Mouse (Mus musculus) heart, embryonic 10.5 days (tissue): ENCODE data around the gene Pigt. TPM values are rescaled to one million over a fixed set of nuclear protein-coding genes. Genes with fewer than 3 reads are reported as not detected.

ENCODE experiments used
- DNase-seq: peaks from one replicate; pipeline ENCODE4 v3.0.0-alpha.2; 2017; ENCODE audit warnings: low spot score
- H3K27ac ChIP-seq: fragments of 300-500 bp; sonication (generic); 2 replicates; pipeline ENCODE4 v1.5.1; 2016; ENCODE audit warnings: mild to moderate bottlenecking
- H3K27me3 ChIP-seq: fragments of 300-500 bp; sonication (generic); 2 replicates; pipeline ENCODE4 v1.6.1; 2016; ENCODE audit warnings: mild to moderate bottlenecking; ENCODE audit not compliant: poor library complexity, insufficient read depth, severe bottlenecking
- H3K36me3 ChIP-seq: fragments of 300-500 bp; sonication (generic); 2 replicates; pipeline ENCODE4 v1.6.1; 2016; ENCODE audit warnings: mild to moderate bottlenecking, moderate library complexity
- H3K4me1 ChIP-seq: fragments of 300-500 bp; sonication (generic); 2 replicates; pipeline ENCODE4 v1.6.1; 2016; ENCODE audit warnings: mild to moderate bottlenecking
- H3K4me3 ChIP-seq: fragments of 300-500 bp; sonication (generic); 2 replicates; pipeline ENCODE4 v1.5.1; 2016; ENCODE audit warnings: mild to moderate bottlenecking, moderate library complexity
- H3K9me3 ChIP-seq: fragments of 300-500 bp; sonication (generic); 2 replicates; pipeline ENCODE4 v1.6.1; 2016; ENCODE audit warnings: mild to moderate bottlenecking, moderate library complexity
- WGBS: fragments of 180-500 bp; shearing (Covaris S2); methylation state at CpG from one replicate; pipeline ENCODE4 v1.1.7; 2016; 5-methylcytosine and 5-hydroxymethylcytosine counted together
- polyA plus RNA-seq: library from polyadenylated mRNA; unstranded; fragments of >200 nt; fragmentation: Nextera tagmentation; extraction: Ambion mirVana; gene quantifications from 2 replicates; pipeline ENCODE4 v1.2.1, GENCODE M21; 2016

Pigt gene
- polyA plus RNA-seq, 1 experiment from 2014 or later, result 59.1 TPM

DNA sequence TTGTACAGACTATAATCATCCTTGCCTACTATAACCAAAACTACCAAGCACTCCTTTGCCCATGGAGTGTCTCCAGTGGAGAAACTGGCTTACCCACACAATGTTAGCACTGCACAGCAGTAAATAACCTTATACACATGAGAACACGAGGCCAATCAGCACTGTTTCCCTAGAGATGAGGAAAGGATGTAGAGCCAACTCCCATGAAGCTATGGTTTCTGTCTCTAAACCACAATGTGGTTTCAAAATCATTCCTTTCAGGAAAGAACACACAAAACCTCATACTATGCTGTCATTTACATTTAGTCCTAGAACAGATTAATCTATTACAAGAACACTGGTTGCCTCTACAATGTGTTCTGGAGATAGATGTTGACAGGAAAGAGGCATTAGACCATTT lies 989 bp upstream of the Pigt start:
- 55% methylated on average over 1 of the region's 1 CpGs for WGBS
- DNase-seq, result no peak
- H3K4me3 ChIP-seq, result peak overlapping the region; percentile 95; the same call in 1 of the 2 replicates

DNA sequence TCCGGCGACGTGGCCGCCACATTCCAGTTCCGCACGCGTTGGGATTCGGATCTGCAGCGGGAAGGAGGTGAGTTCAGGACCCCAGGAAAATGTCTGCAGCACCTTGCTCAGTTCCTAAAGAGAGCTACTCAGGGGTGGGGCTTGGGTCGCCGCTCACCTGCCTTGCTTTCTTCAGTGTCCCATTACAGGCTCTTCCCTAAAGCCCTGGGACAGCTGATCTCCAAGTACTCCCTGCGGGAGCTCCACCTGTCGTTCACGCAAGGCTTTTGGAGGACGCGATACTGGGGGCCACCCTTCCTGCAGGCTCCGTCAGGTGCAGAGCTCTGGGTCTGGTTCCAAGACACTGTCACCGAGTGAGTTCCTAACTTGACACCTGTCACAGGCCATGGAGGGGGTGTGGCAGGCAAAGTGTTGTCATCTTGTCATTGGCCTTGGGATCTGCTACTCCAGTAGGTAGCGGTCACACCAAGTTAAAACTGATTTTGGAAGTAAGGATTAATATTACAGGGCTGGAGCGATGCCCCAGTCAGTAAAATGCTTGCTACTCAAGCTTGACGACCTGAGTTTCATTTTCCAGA lies 460 bp downstream of the Pigt start:
- 6% methylated on average over 21 of the region's 21 CpGs for WGBS
- Histone ChIP-seq H3K27ac (peak overlapping the region; percentile 85), H3K36me3 (peaks cover 34% of the 10 kb centered on the region), H3K27me3 (no peaks in the 10 kb centered on the region), H3K9me3 (no peaks in the 10 kb centered on the region), H3K4me3 (peak overlapping the region; percentile 95), H3K4me1 (peaks cover 27% of the 10 kb centered on the region)
- DNase-seq, result no peak

More for the DNA sequence above, 989 bp upstream of the Pigt start:
- Histone ChIP-seq H3K9me3 (no peaks in the 10 kb centered on the region), H3K27ac (no peak overlapping the region), H3K4me1 (peaks cover 27% of the 10 kb centered on the region), H3K27me3 (no peaks in the 10 kb centered on the region), H3K36me3 (peaks cover 21% of the 10 kb centered on the region)

DNA sequence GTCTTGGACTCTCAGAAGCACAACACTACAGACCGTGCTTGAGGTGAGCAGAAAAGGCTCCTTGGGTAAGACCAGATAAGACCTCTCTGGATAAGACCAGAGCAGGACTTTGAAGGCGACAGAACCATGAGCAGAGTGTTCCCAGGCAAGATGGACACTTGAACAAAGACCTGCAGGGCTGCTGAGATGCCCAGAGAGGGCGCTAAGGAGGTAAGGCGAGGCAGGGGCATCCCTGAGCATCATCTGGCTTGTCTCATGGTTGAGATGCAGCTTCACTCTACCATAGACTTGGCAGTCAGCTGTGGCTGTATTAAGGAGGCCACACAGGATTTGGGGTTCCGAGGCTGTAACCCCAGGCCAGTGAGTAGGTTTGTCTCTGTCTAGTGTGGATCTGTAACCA lies 2.0 kb downstream of the Pigt start:
- 72% methylated on average over 5 of the region's 5 CpGs for WGBS
- H3K27ac ChIP-seq, result no peak overlapping the region
- H3K36me3 ChIP-seq, result peaks cover 50% of the 10 kb centered on the region
- peaks cover 18% of the 10 kb centered on the region for H3K4me1 ChIP-seq
- H3K4me3 ChIP-seq, result no peak overlapping the region
- no peak for DNase-seq
- no peaks in the 10 kb centered on the region for H3K27me3 ChIP-seq
- peaks cover 2% of the 10 kb centered on the region; the same call in 1 of the 2 replicates for H3K9me3 ChIP-seq

- Histone ChIP-seq H3K36me3 (peaks cover 62% of the 10 kb centered on the region), H3K9me3 (peaks cover 7% of the 10 kb centered on the region; the same call in 1 of the 2 replicates), H3K4me1 (peaks cover 18% of the 10 kb centered on the region), H3K4me3 (no peak overlapping the region), H3K27ac (no peak overlapping the region), H3K27me3 (no peaks in the 10 kb centered on the region)
- 92% methylated on average over 7 of the region's 7 CpGs for WGBS
- DNase-seq, result no peak
Observed at GRCm38 (mm10) chr2:164500511-164500910, 3.2 kb downstream of the Pigt start.

DNA sequence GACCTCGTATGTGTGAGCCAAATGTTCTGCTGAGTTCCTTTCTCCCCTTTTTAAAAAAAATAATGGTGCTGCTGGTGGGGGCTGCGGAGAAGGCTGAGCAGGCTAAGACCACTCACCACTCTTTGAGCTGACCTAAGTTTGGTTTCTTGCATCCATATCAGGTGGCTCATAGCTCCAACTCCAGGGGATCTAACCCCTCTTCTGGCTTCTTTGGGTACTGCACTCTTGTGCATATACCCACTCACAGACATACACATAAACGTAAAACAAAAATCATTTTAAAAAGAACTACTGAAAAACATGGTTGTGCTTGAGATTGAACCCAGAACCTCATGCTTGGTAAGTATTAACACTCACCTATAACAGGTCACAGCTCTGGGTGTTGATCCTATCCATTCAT lies 7.6 kb downstream of the Pigt start:
- Histone ChIP-seq H3K27me3 (no peaks in the 10 kb centered on the region), H3K27ac (no peak overlapping the region), H3K36me3 (peaks cover 87% of the 10 kb centered on the region), H3K9me3 (peaks cover 7% of the 10 kb centered on the region; the same call in 1 of the 2 replicates), H3K4me1 (no peaks in the 10 kb centered on the region), H3K4me3 (no peak overlapping the region)
- no peak for DNase-seq
- 94% methylated on average over 3 of the region's 3 CpGs for WGBS

GRCm38 (mm10) chr2:164505619-164506347 lies 8.5 kb downstream of the Pigt start:
- Histone ChIP-seq H3K36me3 (peaks cover 78% of the 10 kb centered on the region), H3K9me3 (peaks cover 7% of the 10 kb centered on the region; the same call in 1 of the 2 replicates), H3K27me3 (no peaks in the 10 kb centered on the region), H3K4me1 (peaks cover 5% of the 10 kb centered on the region; the same call in 1 of the 2 replicates), H3K4me3 (no peak overlapping the region), H3K27ac (no peak overlapping the region)
- DNase-seq, result no peak
- 91% methylated on average over 4 of the region's 4 CpGs for WGBS

DNA sequence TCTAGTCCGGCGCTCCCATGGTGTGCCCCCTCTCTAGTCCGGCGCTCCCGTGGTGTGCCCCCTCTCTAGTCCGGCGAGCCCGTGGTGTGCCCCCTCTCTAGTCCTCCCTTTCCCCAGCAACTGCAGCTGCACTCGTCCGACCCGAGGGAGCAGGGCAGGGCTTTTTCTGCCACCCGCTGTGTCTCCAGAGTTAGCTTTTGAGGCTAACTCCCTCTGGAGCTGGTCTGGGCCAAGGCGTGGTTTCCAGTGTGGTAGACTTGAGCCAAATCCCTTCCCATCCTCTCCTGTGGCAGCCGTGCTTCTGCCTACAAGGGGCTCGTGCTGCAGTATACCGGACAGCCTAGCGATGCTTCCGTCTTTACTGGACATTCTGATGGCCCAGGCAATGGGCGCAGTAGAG lies 10.5 kb downstream of the Pigt start:
- DNase-seq, result no peak
- Histone ChIP-seq H3K27ac (no peak overlapping the region), H3K4me1 (peaks cover 13% of the 10 kb centered on the region; the same call in 1 of the 2 replicates), H3K36me3 (peaks cover 59% of the 10 kb centered on the region), H3K27me3 (no peaks in the 10 kb centered on the region), H3K4me3 (no peak overlapping the region), H3K9me3 (peaks cover 7% of the 10 kb centered on the region; the same call in 1 of the 2 replicates)
- WGBS, result 86% methylated on average over 19 of the region's 19 CpGs

- WGBS, result 29% methylated on average over 5 of the region's 5 CpGs
- Histone ChIP-seq H3K9me3 (no peaks in the 10 kb centered on the region), H3K36me3 (peaks cover 30% of the 10 kb centered on the region), H3K27me3 (no peaks in the 10 kb centered on the region), H3K27ac (0 out of 2 replicates have a peak overlapping the region, but pooled peaks have one; percentile 11), H3K4me3 (no peak overlapping the region), H3K4me1 (peaks cover 13% of the 10 kb centered on the region; the same call in 1 of the 2 replicates)
- DNase-seq, result no peak
Observed at GRCm38 (mm10) chr2:164510621-164511190, 13.4 kb downstream of the Pigt start.

DNA sequence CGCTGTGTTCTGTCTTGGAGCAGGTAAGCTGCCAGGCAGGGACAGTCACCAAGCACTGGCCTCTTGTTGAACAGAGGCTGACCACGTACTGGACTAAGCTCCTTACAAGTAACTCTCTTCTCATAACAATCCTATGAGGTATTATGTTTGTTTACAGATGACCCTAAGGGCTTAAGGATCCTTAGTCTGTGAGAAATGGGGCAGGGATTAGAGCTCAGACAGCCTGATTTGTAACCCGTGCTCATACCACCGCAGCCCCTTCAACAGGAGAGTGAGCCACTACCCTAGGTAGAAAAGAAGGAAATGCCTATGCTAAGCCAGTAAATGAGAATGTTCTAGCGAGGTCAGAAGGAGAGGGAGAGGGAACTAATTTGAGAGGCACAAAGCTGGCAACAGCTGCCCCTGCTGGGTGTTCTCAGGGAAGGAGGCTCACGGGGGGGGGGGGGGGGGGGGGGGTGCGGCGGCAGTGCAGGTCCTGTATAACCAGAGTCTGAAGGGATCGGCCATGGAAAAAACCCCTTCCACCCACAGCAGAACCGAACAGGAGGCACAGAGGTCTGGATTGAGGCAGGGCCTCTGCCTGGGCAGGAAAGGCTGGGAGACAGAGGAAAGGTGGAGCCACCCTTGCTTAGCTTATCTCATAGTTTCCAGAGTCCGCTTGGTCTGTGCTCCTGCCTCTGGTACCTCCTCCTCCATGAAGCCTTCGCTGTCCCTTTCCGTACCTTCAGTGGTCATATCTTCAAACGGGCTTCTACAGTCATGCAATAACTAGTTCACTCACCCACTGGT lies 15.0 kb downstream of the Pigt start:
- no peak for DNase-seq
- WGBS, result 59% methylated on average over 11 of the region's 14 CpGs
- no peaks in the 10 kb centered on the region for H3K27me3 ChIP-seq
- H3K36me3 ChIP-seq, result peaks cover 14% of the 10 kb centered on the region; the same call in 1 of the 2 replicates
- H3K27ac ChIP-seq, result 0 out of 2 replicates have a peak overlapping the region, but pooled peaks have one; percentile 29
- H3K9me3 ChIP-seq, result no peaks in the 10 kb centered on the region
- H3K4me1 ChIP-seq, result peaks cover 13% of the 10 kb centered on the region; the same call in 1 of the 2 replicates
- H3K4me3 ChIP-seq, result no peak overlapping the region

GRCm38 (mm10) chr2:164513389-164513788 lies 16.1 kb downstream of the Pigt start:
- H3K4me3 ChIP-seq, result no peak overlapping the region
- 67% methylated on average over 8 of the region's 8 CpGs for WGBS
- H3K27ac ChIP-seq, result no peak overlapping the region
- no peaks in the 10 kb centered on the region for H3K27me3 ChIP-seq
- no peak for DNase-seq
- peaks cover 7% of the 10 kb centered on the region; the same call in 1 of the 2 replicates for H3K36me3 ChIP-seq
- H3K9me3 ChIP-seq, result no peaks in the 10 kb centered on the region
- H3K4me1 ChIP-seq, result peaks cover 13% of the 10 kb centered on the region; the same call in 1 of the 2 replicates

DNA sequence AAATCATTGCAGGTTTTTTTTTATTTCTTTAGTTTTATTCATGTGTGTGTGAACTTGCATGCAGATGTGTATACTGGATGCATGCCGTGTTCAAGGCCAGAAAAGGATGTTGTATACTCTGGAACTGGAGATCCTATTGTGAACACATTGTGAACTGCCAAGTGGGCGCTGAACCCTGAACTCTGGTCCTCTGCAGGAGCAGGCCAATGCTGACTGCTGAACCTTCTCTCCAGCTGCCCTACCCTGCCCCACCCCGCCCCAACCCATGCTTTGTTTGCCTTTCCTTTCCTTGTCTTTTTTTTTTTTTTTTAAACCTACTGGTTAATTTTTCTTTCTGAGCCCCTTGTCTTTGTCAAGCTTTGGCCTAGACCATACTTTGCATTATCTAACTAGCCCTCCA lies 17.6 kb downstream of the Pigt start:
- H3K27ac ChIP-seq, result no peak overlapping the region
- 78% methylated on average over 3 of the region's 3 CpGs for WGBS

GRCm38 (mm10) chr2:164515897-164516296 lies 18.6 kb downstream of the Pigt start:
- 72% methylated on average over 9 of the region's 9 CpGs for WGBS
- Histone ChIP-seq H3K4me3 (no peak overlapping the region), H3K4me1 (peaks cover 10% of the 10 kb centered on the region; the same call in 1 of the 2 replicates), H3K27ac (no peak overlapping the region), H3K9me3 (no peaks in the 10 kb centered on the region), H3K36me3 (no peaks in the 10 kb centered on the region), H3K27me3 (no peaks in the 10 kb centered on the region)
- no peak for DNase-seq

More for the DNA sequence above, 17.6 kb downstream of the Pigt start:
- Histone ChIP-seq H3K4me3 (no peak overlapping the region), H3K27me3 (no peaks in the 10 kb centered on the region), H3K9me3 (no peaks in the 10 kb centered on the region), H3K36me3 (no peaks in the 10 kb centered on the region), H3K4me1 (peaks cover 13% of the 10 kb centered on the region; the same call in 1 of the 2 replicates)
- DNase-seq, result no peak
